Mouse (Mus musculus) lung, postnatal 4 days (tissue): ENCODE measurements around the gene Rbm17.
A peak's percentile ranks its signal among the peaks of the same experiment; 100 is the strongest.

Experiments
- DNase-seq, 2 experiments: peaks; one replicate each; pipeline ENCODE4 v3.0.0; 2021

Gene Rbm17

DNA sequence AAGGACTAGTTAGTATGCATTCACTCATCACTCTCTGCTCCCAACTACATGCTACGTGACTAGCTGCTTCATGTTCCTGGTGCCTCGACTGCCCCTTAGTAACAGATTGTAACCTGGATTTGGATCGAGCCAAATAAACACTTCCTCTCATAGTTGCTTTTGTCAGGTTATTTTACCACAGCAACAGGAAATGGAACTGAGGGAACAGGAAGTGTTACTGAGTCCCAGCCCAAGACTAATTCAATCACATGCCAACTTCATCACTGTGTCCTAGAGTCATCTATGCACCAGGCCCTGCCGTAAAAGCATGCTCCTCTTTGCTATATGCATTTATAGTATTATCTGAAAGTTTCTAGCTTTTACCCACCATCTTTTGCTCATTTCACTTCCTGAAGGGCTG is 16.0 kb downstream of the Rbm17 start:
- DNase-seq = no peak

DNA sequence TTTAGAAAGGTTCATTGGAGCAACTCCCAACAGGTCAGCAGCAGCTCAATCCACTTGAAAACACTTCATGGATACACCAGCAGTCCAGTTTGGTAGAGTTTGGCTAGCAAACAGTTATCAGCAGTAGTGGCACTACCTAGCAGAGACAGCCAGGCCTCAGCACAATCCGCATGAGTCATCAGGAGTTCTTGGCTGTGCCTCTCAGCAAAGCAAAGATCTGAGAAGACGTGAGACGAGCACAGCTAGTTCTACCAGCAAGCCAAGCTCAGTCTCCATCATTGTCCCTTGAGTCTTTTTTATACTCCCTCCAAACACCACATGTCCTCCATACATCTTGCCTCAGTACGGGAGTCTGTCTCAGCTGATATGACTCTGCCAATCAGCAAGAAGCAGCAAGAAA is 24.6 kb downstream of the Rbm17 start:
- no peak for DNase-seq

DNA sequence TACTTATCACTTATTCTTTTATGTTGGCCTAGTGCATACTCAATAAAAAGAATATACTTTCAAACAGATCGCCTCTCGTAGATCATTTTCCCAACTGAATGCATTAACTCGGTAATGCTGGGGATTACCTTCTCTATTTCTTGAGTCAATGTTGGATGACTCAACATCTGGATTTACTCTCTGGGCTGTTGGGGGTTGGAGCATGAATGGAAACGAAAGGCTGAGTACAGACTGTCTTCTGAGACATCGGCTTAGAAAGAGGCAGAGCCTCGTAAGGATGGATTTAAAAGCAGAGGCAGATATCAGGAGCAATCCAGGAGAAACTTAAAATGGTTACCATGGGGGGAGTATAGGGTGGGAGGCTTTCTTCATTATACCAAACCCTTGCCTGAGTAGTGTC is 25.8 kb downstream of the Rbm17 start:
- DNase-seq = no peak

DNA sequence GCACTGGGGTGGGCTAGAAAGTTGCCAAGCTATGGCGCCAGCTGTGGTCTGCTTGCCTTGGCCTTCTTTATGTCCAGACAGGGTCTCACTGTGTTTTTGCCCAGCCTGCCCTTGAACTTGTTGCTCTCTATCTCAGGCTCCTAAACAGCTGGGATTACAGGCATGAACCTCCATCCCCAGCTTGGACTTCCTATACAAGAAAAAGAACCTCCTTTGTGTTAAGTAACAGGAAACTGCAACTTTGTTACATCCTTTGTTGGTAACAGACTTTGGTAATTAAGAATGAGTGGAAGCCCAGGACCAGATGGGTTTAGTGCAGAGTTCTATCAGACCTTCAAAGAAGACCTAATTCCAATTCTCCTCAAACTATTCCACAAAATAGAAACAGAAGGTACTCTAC is 30.3 kb downstream of the Rbm17 start:
- no peak for DNase-seq

DNA sequence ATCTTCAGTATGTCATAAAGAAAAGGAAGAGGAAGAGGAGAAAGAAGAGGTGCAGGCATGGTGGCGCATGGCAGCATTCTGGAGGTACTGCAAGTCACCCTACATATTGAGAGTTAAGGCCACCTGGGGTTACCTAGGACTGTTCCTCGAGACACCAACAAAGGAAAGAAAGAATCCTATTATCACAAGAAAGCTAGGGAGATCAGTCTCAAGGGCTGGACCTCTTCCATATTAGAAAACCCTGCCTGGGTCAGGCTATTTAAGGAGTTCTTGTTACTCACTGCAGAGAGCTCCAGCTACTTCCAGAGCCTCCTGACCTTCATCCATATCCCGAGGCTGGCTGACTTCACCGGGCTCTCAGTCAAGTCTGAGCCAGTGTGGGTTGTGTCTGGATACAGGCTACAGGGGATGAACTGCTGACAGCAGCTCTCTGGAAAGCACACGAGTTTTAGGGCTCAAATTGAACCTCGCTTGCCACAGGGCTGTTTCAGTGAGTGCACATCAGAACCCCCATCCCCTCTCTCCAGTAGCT is 32.9 kb downstream of the Rbm17 start:
- DNase-seq = no peak

DNA sequence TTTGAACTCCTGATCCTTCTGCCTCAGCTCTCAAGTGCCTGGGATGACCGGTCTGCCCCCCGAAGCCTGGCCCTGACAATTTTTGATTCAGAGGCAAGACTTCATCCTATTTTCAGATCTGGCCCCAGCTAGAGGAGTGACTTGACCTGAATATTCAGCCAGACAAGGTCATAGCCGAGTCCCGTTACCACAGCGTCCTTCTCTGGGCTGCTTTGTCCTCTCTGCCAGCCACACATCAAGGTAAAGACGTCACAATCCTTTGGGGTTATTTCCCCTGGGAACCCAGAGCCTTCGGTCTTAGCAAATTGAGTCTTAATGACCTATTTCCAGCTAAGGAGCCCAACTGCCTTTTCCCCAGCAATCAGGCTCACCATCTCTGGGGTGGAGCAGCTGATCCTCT is 35.5 kb downstream of the Rbm17 start:
- DNase-seq = no peak

DNA sequence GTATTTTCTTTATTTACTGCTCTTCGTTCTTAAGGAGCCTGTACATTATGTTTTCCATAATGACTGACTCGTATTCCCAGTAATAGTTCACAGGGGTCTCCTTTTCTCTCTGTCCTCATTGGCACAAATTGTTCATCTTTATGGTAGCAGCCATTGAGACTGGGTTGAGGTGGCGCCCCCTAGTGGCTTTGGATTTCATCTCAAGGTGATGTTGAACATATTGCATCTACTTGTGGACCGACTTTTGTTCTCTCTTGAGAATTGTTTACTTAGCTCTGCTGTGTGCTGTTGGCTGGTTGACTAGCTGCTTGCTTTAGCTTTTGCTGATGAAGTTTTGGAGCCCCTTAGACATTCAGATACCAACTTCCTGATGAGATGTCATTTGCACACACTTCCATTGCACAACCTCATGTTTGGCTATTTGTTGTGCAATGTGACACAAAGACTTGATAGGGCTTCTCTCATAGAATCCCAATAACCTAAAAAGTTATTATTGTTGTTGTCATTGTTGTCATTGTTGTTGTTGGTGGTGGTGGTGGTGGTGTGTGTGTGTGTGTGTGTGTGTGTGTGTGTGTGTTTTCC is 36.1 kb downstream of the Rbm17 start:
- peak in 1 of 2 experiments; percentile 47 for DNase-seq

DNA sequence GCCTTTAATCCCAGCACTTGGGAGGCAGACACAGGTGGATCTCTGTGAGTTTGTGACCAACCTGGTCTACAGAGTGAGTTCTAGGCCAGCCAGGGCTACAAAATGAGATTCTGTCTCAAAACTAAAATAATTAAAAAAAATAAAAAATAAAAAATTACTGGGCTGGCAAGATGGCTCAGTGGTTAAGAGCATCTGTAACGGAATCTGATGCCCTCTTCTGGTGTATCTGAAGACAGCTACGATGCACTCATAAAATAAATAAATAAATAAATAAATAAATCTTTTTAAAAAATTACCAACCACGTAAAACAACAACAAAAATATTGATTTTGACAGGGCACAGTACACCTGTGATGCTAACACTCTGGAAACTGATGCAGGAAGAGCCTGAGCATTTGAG is 37.1 kb downstream of the Rbm17 start:
- DNase-seq = no peak

DNA sequence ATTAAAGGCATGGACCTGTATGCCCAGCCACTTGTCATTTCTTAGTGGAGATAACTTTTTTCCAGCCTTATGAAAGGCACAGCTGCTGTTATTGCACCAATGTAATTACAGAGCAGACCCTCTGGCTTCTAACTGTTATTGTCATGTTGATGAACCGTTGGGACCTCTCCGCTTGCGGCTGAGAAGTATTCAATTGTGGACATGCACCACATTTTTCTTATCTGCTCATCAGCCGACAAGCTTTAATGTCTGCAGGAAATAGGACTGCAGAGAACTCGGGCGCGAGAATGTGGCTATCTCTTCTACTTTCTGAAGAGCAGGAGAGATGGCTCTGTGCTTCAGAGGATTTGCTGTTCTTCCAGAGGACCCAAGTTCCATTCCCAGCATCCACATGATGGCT is 37.7 kb downstream of the Rbm17 start:
- DNase-seq = no peak

DNA sequence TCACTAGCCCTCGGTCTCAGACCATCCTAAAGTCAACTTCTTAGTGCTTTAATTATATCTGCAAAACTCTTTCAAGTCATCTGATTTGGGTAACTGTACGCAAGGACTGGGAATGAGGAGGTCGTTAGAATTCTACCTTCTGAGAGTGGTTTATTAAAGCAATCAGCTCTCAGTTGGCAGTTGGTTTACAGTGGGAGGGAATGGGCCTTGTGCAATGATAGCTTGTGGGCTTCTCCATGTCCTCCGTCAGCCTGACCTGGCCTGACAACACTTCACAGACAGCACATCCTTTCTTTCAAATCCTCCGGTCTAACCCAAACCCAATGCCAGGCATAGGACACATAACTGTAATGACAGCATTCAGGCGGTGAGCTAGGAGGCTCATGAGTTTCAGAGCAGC is 39.2 kb downstream of the Rbm17 start:
- DNase-seq = no peak

DNA sequence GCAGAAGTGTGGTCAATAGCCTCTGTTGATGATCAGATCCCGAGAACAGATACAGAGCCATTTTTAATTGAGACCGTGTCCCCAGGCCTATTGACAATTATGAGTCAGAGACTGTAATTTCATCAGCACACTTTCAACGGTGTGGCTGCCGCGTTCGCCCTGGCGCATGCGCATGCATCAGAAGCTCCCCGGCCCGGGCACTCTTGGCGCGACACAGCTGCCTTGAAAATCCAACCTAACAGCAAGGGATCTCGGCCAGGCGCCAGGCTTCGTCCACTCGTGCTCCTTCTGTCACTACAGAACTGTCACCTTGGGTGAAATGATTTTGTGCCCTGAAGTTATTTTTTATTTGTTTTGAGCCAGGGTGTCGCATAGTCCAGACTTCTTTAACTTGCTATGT is 40.7 kb downstream of the Rbm17 start:
- no peak for DNase-seq

DNA sequence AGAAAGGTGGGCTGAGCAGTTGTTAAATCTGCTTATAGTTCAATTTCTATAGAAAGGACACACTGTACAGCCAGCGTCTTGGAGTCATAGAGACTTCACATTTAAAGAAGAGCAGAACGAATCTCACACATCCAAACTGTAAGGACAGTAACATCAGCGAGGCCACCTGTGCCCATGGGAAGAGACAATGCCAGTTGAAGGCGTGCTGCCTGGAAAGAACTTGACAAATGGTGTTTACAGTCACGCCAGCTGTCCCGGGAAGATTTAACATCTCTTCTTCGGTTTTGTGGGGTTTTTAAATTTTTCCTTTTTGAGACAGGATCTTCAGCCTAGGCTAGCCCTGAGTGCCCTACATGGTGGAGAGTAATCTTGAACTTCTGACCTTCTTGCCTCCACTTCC is 45.3 kb downstream of the Rbm17 start:
- DNase-seq = no peak

DNA sequence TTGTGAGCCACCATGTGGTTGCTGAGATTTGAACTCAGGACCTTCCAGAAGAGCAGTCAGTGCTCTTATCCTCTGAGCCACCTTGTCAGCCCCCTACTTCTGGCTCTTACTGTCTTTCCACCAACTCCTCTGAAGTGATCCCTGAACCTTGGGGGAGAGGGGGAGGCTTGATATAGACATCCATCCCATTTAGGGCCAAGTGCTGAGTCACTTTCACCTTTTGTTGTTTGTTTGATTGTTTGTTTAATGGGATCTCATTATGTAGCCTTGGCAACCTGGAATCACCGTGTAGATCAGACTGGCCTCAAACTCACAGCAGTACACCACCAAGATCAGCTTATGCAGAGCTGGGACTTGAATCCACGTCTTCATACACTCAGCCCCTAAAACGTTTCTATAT is 46.7 kb downstream of the Rbm17 start:
- no peak for DNase-seq

DNA sequence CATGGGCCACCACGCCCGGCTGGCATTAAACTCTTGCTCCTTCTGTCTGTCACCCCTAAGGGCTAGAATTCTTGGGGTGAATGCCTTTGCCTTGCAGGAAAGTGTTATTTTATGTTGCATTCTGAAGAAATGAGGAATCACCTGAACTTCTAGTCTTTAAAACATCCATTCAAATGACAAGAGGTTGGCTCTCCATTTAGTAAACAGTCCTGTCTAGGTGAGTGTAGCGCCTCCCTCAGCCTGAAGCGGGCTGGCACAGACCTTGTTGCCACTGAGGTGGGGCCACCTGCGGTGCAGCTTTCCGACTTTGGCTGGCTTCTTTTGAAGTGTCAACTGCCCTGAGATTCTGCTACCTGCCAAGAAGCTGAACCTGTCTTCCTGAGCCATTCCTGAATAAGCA is 48.6 kb downstream of the Rbm17 start:
- no peak for DNase-seq

DNA sequence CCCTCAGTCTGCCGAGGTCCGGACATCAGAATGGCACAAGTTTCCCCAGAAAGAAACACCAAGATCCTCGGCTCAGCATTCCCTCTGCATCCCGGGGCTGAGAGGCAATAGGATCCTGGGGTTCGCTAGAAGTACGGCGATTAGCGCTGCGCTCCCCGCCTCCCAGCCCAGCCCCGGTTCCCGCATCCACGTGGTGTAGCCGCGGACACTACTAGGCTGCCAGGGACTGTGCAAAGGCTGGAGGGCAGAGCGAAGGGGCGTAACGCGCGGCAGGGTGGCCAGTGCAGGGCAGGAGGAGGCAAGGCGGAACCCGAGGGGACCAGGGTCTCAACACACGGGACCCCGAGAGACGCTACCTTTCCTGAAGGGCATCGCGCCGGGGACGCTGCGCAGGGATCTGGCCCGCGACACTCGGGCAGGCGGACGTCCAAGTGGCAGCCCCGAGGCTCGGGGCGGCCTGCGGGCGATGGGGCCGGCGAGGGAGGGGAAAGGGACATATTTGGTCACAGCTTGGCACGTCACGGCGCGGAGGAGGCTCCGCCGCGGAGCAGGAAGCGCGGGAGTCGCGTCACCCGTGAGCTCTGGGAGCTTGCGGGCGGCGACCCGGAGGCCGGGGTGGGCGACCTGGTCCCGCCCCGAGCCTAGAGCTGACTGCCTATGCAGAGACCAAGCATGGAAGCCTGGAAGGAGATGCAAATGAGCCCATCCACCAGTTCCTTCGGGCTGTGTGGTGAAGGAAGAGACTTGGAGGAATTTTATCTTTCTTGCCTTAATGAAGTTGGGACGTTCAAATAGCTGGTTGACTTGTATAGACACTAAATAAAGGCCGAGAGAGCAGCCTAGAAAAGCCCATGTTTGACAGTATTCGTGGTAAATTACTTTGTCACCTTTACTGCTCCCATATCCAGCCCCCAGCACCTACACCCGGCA is 50.2 kb downstream of the Rbm17 start, which contains the start of gene Pfkfb3:
TSS of gene Pfkfb3 (minus strand) at position 607 of the 930 bp plus-strand sequence.
- peak; percentile 86 to 88 for DNase-seq

DNA sequence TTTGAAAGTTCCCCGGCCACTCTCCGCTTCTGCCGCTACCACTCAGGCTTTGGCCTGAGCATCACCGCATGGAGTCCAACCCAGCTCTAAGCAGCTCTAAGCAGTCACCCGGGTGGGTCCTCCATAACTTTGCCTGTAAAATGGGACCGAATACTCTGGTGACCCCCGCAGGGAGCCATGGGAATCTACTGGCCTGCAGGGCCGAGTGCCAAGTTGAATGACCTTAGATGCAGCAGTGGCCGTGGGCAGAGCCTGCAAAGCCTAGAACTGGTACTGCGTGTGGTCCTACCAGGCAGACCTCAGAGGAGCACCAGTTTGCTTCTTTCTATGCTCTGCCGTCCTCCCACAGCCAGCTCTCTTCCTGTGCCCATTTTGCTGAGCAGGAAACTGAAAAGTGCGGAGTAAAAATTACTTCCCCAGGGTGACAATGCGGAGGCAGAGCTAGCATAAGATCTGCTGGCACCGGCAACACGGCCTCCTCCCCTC is 50.9 kb downstream of the Rbm17 start:
- peak; percentile 33 to 34 for DNase-seq

DNA sequence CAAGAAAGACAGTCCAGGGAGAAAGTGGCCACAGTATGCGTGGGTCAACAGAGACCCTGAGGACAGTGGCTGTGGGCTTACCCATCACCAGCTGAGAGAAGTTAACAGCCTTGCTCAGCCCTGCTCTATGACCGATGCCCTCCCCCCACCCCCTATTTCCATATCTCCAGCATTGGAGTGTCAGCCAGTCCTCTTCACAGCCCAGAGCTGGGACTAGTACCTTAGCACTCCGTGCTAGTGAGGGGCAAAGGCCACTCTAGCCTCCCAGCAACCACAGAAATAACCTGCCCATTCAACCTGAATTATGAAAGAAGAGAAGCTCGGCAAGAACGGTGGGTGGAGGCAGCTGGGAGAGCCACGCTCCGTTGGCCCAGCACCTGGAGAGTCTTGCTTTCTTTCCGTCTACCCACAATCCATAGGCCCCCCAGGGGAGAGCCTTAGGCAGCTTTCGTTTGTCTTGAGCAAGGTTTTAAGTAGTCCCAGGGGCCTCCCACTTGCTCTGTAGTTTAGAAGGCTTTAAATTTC is 51.6 kb downstream of the Rbm17 start:
- DNase-seq = no peak

DNA sequence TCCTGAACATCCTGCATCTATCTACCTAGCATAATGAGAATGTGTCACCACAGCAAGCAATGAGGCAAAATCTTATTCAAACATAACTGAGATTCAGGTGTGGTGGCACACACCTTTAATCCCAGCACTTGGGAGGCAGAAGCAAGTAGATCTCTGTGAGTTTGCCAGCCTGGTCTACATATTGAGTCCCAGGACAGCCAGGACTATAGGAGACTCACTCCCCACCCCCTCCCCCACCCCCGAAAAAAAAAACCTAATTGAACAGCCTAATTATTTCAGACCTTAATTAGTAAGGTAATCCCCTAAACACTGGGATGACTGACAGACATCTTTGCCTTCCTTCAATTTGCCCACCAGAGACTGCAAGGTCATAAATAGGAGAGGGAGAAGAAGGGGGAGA is 52.2 kb downstream of the Rbm17 start:
- DNase-seq = no peak

DNA sequence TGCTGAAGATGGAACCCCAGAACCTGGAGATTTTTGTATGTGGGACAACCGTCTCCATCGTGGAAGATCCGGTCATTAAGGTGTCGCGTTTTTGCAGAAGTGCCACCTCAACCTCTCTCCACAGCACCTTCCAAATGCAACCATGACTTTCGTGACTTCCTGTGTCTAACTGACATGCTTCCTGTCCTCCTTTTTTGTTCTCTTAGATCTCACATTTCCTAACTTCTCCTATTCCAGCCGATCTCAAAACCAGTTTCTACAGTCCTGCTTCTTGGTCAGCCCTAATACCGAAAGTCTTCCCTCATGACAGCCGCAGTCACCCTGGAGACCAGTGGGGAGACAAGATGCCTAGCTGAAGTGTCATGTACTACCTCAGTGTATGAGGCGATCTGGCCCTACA is 55.4 kb downstream of the Rbm17 start:
- no peak for DNase-seq

DNA sequence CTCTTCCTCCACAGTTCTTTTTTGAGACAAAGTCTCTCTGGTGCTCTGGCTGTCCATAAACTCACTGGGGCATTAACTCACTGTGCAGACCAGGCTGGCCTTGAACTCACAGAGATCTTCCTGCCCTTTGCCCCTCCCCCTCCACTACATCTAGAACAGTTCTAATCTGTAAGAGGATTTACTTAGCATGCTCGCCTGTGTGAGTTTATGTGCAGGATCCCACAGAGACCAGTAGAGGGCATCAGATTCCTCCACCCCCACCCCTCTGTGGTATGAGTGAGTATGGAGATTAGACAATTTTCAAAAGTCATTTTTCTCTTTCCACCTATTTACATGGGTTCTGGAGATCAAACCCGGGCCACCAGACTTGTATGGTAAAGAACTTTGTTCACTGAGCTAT is 56.3 kb downstream of the Rbm17 start:
- peak in 1 of 2 experiments; percentile 28 for DNase-seq

DNA sequence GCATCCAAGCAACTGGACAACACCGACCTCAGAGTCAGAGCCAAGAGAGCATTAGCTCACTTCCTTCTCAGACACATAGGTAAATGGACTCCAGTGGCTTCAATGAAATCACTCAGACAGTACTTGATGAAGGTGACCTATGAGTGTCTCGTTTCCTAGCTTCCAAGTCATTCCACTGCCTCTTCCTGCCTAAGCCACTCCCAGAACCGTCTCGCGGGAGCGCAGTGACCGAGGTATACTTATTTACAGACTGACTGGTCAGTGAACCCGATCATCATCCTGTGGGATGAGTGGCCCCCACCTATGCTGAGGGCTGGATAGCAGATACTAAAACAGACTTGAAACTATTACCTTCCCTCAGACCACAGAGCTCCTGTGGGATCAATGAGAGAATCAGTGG is 57.9 kb downstream of the Rbm17 start:
- DNase-seq = no peak

DNA sequence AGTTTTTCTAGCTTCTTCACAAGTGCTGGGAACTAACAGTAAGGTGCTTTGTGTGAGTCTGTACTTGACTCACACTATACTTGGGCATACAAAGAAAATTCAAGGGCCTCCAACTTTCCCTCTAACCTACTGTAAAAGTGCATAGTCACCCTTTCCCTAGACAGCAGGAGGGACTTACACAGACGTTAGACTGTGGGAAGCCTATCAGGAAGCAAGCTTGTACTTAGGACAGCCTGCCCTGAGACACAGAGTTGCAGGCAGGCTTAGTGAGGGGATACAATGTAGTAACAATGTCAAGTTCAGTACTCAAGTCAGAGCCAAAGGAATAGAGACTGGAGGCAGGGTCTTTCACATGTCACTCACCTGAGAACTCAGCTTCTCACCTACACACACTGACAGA is 58.6 kb downstream of the Rbm17 start:
- no peak for DNase-seq

DNA sequence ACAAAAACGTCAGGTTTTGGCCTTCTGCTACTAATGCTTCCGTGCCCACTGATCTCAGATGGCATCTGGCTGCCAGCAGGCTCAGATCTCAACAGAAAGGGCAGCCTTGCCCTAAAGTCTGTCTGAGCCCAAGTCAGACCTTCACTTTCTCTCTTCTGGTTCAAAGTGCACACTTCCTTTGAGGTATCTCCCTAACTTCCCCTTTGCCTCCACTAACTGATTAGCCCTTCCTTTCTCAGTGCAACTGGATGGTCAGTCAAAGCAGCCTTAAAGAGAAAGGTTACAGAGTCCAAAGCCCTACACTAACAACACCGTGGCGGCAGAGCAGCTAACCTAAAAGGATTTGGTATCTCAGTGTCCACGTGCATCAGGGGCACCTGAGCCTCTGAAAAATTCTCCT is 59.6 kb downstream of the Rbm17 start:
- DNase-seq = no peak

DNA sequence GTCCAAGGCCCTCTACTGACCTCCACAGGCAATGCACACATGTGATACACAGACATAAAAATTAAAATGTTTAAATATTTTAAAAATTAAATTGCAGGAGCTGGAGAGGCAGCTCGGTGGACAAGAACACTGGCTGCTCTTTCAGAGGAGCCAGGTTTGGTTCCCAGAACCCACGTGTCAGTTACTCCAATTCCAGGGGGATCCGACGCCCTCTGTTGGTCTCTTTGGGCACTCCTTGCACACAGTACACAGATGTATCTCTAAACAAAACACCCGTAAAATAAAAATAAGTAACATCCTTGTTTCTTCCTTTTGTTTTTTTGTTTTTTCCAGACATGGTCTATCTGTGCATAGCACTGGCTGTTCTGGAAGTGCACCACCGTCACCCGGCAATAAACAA is 60.8 kb downstream of the Rbm17 start:
- no peak for DNase-seq
